Mouse (Mus musculus) naive thymus-derived CD4-positive, alpha-beta T cell, adult 2 months (primary cell): ENCODE data around the gene Hfe.
"Not testable (repeated sequence)": the region's sequence is repeated elsewhere in the genome, so short reads cannot be mapped to it uniquely, and the experiment has no call there.

Experiments
- DNase-seq: peaks from one replicate; pipeline ENCODE4 v3.0.0-alpha.2; 2011; ENCODE audit warnings: low read depth

The Hfe gene

DNA sequence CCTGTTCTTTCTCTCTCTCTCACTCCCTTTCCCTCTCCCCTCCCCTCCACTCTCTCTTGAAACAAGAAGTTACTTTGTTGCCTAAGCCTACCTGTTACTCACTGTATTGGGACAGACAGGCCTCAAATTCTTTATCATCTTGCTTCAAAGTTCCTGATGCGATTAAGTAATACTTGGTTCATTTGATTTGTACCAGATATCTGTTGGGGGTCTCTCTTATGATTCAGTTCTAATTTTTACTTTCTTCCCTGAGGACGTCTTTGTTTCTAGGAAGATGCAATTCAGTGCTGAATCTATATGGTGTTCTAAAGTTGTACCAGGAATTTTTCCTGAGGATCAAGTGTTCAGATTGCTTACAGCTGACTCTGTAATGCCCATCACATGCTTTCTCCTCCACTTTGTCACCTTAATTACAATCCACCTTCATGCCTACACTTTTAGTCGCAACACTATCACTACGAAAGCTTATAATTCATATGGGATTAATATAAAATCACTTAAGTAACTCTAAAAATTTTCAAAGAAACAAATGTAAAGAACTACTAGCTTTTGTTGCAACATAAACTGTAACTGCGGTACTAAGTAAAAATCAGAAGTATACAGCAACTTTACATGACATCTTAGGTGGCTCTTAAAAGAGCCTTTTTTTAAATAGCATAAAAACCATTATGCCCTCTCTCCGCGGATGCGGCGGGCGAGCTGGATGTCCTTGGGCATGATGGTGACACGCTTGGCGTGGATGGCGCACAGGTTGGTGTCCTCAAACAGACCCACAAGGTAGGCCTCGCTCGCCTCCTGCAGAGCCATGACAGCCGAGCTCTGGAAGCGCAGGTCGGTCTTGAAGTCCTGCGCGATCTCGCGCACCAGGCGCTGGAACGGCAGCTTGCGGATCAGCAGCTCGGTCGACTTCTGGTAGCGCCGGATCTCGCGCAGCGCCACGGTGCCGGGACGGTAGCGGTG is 34.0 kb upstream of the Hfe start:
- DNase-seq: no peak

DNA sequence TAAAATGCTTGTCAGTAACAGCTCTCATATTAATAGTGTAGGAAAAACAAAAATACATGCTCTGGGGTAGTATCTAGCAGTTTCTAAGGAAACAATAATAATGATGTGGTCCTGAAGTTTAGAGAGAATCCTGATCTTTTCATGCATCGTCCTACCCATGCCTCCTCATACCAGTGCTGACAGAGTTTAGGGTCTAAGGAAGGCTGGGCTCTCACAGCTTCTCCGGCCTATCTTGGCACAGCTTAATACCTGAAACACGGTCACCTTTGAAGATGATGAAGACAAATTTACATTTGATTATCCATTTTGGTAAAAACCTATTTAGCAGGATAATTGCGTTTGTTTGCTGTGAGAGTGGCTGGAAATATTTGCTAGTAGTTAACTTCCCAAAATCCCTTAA is 33.3 kb upstream of the Hfe start:
- no peak for DNase-seq

DNA sequence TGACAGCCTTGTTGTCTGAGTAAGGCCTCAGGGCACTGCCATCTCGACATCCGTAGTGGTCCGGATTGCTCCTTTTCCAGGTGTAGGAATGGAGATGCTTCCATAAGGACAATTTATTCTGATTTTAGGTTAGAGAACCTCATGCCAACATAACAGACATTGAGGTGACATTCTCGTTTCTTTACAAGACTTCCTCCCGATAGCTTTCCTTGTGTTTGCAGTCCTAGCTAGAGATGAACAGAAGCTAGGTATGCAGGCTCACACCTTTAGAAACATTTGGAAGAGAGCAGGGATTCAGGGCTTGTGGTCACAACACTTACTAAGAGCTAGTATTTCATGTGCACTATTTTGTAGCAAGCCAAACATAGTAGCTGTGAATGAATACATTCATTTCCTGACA is 32.6 kb upstream of the Hfe start:
- DNase-seq: no peak

DNA sequence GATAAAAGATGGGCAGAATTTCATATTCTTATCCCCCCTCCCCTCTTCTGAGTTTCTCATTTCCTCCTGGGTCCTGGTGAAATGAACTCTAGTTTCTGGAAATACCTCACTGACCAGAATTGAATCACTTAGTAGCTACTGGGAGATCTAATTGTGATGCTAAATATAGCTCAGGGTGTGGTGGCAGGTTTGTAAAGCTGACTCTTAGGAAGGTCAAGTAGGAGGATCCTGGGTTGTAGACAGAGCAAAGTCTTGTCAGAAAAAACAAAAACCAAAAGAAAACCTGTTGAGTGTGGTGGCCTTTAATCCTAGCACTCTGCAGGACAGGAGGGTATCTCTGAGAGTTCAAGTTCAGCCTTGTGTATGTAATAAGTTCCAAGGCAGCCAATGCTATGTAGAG is 31.4 kb upstream of the Hfe start:
- DNase-seq: no peak

DNA sequence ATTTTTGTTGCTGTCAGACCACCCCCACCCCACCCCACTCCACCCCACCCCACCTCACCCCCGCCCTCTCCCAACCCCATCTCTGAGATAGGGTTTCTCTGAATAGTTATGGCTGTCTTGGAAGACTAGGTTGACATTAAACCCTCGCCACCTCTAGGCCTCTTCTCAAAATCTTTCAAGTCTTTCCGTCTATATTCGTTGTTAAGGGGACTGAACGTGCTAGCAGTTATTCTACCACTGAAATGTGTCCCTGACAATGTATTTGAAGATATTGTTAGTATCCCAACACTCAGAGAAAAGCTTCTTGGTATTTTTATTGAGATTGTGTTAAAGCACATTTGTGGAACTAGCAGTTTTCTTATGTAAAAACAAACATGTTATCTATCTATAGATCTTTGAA is 30.3 kb upstream of the Hfe start:
- no peak for DNase-seq

DNA sequence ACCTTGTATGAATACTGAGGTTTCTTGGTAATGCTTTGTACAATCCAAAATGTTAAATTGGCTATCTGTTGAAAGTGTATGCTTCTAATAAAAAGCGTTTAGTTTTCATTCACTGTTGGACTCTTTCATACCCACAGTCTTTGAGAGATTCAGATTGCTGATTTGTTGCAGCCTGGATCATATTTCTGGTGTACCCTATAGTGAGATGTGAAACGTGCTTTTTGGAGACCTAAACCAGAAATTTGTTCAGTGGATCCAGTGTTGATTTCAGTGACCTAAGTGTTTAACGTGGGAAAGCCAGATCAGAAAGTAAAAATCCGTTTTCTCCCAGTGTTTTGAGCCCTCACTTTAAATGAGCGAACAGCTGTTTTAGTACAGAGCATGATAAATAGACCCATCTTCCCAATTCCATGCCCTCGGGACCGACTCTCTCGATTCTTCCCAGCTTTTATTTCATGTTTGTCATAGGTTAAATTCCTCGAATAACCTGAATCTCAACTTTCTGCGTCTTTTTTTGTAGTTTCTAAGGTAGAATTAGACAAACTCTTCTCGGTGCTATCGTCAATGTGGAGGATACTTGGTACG is 29.7 kb upstream of the Hfe start:
- DNase-seq: no peak

DNA sequence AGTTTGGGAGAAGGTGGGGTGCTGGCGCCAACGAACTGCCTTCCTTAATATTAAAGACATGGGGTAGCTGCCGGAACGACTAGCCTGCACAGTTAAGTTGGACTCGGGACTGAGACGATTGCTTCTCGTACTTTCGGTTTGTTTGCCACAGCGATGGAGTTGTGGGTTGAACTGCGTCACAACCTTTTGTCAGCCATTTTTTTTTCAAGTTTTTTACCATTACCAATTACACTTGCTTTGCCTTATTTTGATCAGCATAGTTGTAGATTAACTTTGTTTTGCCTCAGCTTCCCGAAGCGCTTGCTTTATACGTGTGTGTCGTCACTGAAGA is 29.2 kb upstream of the Hfe start:
- no peak for DNase-seq

DNA sequence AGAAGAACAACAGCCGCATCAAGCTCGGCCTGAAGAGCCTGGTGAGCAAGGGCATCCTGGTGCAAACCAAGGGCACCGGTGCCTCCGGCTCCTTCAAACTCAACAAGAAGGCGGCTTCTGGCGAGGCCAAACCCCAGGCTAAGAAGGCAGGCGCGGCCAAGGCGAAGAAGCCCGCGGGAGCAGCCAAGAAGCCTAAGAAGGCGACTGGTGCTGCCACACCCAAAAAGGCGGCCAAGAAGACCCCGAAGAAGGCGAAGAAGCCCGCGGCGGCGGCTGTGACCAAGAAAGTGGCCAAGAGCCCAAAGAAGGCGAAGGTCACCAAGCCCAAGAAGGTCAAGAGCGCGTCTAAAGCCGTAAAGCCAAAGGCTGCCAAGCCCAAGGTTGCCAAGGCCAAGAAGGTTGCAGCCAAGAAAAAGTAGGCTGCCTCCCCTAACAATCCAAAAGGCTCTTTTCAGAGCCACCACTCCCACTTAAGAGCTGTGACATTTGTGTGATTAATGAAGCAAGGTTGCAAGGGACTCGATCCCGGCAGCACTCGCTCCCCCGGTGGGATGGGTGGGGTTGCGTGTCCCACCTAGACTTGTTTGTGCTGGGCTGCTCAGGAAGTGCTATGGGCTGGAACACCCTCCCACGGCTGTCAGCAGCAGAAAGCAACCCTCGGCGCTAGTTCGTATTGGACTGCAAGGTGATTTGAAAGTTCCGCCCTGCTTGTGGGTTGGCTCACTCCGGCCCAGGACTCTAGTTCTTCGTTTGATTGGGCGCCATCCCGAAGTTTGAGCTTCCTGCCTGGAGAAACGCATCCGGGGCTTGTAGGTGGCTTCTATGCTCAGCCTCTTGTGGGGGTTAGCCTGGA is 28.6 kb upstream of the Hfe start:
- peak; percentile 93 for DNase-seq

DNA sequence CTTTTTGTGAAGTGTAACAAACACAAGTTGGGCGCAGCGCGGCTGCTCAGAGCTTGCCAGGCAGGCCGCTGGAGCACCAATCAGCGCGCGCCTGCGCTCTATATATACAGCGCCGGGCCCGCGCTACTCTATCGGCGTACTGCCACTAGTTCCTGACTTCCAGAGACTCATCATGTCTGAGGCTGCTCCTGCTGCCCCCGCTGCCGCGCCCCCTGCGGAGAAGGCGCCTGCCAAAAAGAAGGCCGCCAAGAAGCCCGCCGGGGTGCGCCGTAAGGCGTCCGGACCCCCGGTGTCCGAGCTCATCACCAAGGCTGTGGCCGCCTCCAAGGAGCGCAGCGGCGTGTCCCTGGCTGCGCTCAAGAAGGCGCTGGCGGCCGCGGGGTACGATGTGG is 28.0 kb upstream of the Hfe start, which contains the start of gene Hist1h1c:
Gene Hist1h1c, plus strand, starts transcription at position 132 of the 392 bp plus-strand sequence.
- DNase-seq: peak; percentile 97

DNA sequence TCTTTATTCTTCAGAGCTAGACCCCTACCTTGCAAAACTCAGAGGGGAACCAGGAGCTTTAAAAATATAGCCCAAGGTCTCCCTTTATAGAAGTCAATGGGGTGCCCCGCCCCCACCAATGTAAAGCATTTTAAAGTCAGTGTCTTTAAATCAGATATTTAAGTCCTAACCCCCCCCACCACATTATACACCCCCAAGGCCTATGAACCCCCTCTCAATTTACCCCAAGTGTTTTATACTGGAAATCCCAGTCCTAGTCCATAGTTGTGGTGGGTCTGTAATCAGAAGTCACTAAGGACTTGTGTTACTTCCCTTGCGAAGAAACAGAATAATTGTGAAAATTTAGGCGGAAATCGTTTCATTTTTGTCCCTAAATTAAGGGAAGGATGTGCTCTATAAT is 27.4 kb upstream of the Hfe start:
- DNase-seq: no peak

DNA sequence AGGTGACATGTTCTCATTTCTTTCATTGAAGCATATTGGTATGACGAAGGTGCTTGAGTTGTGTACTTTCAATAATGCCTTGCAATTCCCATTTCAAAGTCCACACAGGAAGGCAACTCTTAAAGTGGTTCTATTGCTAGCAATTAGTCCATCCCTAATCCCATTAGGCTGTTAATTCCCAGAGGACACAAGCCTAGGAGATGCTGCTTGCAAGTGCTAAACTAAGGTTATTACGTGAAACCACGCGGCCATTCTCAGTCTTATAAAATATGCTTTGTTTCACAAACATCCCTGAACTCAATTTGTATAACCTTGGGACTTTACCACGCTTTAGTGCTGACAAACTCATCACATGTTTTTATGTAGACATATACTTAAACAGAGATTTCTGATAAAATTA is 26.4 kb upstream of the Hfe start:
- no peak for DNase-seq

DNA sequence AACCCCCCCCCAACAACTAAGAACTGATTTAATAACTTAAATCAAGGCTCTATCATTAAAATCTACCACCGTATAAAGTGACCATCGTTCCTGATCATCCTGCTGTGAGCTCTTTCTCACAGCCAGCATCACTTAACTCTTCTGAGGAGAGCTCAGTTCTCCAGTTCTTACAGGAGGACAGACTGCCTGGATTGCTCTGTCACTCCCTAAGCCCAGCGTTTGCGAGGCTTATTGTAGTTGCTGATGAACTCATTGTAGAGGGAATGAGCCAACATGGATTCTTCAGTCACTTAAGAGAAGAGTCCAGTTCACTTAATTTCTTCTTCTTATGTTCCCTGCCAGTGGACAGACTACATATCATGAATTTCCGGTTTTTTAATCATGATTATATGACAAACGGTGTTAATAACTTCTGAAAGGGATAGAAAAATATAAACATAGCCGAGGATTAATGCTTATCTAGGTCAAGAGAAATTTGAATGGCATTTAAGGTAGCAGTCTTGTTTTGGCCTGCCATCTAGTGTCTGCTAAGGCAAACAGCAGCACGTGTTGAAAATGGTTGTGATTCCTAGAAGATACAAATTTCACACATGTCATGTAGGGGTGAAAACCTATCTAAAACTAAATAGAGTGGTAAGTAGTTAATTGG is 21.6 kb upstream of the Hfe start:
- DNase-seq: peak; percentile 78

DNA sequence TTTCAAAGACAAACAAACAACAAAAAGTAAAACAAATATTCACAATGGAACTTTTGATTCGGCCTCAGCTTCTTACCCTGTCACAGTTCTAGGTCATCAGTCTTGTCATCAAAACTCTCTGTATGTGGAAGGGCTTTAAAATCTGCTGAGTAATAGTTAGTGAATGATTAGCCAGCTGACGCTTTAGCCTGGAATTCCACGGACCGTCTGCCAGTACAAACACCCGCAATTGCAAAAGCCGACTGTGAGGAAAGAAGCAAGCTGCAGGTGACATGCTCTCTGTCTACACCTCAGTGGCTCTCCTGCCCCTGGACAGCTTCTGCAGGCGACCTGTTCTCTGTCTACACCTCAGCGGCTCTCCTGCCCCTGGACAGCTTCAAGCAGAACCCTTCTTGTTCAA is 19.8 kb upstream of the Hfe start:
- DNase-seq: no peak

DNA sequence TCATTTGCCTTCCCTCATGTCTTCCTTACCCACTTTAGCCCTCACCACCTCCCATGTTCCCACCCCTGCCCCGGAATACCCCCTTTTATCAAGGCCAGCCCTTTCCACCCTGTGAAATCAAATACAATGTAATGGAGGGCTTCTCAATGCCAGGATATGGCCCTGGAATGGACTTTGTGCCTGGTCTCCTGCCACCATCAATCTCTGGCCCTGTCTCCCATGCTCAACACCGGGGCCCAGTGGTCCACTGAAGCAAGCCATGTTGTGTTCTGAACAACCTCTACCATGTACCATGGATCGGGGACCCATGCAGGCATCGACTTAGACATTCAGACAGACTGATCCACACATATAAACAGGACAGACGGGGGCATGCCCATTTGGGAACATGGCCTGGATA is 19.1 kb upstream of the Hfe start:
- DNase-seq: no peak

DNA sequence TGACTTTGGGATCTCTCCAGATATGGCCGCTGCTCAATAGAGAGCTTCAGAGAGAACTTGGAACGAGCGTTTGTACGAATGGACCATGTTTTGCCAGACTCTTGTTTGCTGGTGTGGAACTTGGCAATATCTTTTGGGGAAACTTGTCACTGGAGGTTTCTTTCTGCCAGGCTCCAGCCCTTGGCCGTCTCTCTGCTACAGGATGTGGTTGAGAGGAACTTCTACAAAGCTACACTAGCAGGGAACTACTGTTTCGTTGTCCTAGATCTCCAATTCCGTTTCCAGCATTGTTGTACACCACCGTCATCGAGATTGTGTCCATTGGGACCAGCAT is 18.5 kb upstream of the Hfe start:
- DNase-seq: peak; percentile 43

DNA sequence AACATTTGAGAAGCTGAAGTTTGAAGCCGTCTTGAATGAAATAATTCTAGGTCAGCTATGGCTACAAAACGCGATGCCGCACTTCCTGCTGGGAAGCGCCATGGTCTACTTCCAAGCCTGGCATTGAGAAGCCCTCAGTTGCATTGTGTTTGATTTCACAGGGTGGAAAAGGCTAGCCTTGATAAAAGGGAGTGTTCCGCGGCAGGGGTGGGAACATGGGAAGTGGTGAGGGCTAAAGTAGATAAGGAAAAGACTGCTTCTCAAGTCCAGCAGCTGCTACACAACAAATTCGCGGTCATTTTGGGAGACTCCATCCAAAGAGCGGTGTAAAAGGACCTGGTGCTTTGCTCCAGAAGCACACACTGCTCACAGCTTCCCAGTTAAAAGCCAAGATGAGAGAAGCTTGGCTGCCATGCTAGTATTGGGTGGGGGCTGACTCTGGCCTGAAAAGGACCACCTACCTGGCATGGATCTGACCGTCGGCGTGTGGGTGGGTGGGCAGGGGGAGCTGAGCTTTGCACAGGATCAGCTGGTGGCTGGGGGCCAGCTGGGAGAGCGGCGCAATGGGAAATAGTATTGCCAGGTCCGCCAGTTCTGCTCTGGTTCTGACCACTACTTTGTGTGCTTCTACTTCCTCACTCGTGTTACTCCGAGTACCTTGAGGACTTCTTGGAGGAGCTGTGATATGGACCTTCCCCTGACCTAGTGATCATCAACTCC is 18.0 kb upstream of the Hfe start:
- no peak for DNase-seq

DNA sequence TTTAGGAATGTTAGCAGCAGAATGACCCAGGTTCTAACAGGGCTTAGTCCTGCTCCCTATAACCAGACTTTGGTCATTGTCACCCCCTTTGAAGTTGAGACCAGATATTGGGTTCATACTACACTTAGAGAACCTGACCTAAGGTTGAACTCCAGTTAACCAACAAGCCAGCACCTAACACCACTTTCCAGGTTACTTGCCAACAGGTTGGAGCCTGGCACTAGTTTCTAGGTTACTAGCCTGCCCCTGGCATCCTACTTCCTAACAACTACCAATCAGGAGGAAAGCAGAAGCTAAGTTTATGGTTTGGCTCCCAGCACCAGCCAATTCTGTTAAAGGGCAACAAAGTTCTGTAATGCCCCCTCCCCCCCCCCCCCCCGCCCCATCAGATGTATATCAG is 14.6 kb upstream of the Hfe start:
- no peak for DNase-seq

DNA sequence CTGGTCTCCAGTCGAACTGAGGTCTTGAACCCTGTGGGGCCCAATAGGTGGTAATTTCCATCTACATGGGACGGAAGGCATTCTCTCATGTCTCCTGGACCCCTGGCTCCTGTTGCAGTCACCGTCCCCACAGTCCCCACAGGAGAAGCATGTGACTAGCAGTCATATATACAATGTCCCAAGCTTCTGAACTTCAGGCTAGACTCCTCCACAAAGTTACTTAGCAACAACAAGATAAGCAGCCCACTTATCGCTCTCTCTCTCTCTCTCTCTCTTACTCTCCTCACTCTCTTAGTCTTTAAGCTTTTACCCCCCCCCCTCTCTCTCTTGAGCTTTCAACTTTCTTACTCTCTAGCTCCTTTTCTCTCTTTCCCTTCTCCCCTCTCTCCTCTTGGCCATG is 13.6 kb upstream of the Hfe start:
- no peak for DNase-seq

DNA sequence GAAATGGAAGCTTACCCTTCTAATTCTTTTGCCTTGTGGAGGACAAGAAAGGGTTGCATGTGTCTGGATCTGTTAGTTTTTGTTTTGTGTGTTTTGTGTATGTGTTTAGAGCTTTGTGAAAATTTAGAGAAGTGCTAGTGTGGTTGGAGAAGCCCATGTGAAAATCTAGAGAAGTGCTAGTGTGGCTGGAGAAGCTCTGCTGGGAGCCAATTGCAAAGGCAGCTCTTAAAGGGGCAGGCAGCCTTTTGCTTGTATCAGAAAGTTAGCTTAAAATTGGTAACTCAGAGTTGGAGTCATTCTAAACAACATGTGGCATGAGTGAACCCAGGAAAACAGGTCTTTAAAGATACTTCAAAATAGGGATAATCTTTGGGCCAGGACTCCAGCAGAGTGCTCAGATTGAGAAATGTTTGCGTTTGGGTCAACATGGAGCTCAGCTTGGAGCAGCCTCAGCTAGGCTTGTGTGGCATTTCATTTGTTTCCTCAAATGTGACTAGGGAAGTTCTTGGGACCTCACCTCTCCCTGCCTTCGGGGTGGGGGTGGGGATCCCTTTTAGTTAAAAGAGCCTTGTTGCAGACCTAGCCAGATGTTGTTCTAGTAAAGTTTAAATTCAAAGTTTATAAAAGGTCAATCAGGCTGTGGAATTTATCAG is 7.1 kb upstream of the Hfe start:
- not testable (repeated sequence) for DNase-seq

DNA sequence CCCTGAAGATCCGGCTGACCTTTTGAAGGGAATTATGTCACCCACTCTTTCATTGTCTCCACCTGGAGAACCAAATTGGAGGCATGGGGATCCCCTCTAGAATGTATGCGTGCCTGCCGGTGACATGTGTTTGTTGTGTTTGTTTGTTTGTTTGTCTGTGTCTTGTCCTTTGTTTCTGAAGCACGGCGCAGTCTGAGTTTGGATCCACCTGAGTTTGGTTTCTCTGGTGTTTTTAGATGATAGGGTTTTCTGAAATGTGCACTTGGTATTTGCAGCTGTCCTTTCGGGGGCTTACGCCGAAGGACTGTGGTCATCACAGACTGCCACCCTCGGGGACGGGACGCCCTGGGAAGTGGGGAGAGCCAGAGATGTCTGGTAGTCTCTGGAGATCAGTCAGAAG is 6.5 kb upstream of the Hfe start:
- DNase-seq: no peak
